Mouse (Mus musculus): Measurements from ENCODE around the gene Gm20388. TPM values are rescaled to one million over a fixed set of nuclear protein-coding genes. Genes with fewer than 3 reads are reported as not detected.
"Not testable (repeated sequence)": the region's sequence is repeated elsewhere in the genome, so short reads cannot be mapped to it uniquely, and the experiment has no call there.

The Gm20388 gene
- total RNA-seq, 1 experiment: 27.0 TPM

DNA sequence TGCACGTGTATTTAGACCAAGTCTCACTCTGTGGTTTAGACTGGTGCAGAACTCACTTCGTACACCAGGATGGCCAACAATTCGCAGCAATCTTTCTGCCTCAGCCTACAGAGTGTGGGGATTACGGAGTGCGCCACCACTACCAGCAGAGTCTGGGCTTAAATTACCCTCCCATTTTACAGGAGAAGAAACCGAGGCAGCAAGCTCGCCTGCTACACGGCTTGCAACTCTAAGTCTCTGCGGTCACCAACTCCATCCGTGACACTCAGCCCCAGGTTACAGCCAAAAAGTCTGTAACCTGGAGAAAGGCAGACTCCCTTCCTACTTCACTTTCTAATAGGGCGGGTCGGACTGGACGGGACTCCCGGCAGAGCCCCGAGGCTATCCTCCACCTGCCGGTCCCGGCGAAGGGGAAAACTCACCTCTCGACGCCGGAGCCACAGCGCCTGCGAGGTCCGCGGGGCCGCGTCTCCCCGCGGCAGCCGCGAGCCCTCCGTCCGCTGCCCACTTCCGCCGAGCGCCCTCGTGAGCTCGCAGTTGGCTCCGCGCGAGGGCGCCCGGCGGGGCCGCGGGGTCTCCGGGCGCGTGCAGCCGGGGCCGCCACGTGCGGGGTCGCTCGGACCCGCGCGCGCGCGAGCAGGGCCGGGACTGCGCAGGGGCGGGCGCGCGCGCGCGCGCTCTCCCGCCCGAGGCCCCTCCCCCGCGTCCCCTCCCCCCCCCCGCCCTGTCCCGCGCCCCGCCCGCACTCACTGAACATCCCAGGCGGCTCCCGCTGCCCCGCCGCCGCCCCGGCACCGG is 4110.0 kb downstream of the Gm20388 start:
- Histone ChIP-seq H3K4me1 (ENCODE audit: control insufficient read depth in 2 of 2, insufficient read depth in 2 of 2, low read length in 2 of 2, poor library complexity in 1 of 2) (peaks cover 6 to 8% of the 10 kb centered on the region in 2 experiments), H3K27ac (ENCODE audit: insufficient read depth, low read depth, low read length, poor library complexity, severe bottlenecking) (peak overlapping the region; percentile 98), H3K4me3 (ENCODE audit: insufficient read depth in 1 of 2, low read depth in 1 of 2, low read length in 2 of 2, poor library complexity in 1 of 2, severe bottlenecking in 1 of 2) (peak overlapping the region; percentile 98 to 99), H3K9ac (ENCODE audit: insufficient read depth, low read depth, low read length, poor library complexity, severe bottlenecking) (peak overlapping the region; percentile 99), H3K36me3 (ENCODE audit: control insufficient read depth, insufficient read depth, low read length, poor library complexity, severe bottlenecking) (peaks cover 11% of the 10 kb centered on the region), H3K9me3 (ENCODE audit: control insufficient read depth, insufficient read depth, low read depth, low read length) (no peaks in the 10 kb centered on the region)
- in situ Hi-C loops (cut with MboI; ENCODE audit: low sequenced_read_pairs in 2 of 2, unreplicated experiment in 2 of 2): no loop called here
- TF ChIP-seq ZC3H11A (IDR thresholded peaks at IDR 0.05; ENCODE audit: borderline replicate concordance, low read depth, low read length) (no peak), HCFC1 (IDR thresholded peaks at IDR 0.05; ENCODE audit: borderline replicate concordance, insufficient read depth, low read length) (no peak), MAFK (IDR thresholded peaks at IDR 0.05; ENCODE audit: insufficient read depth, low read depth, low read length) (no peak), ZNF384 (IDR thresholded peaks at IDR 0.05; ENCODE audit: low read depth, low read length) (no peak), CHD2 (IDR thresholded peaks at IDR 0.05; ENCODE audit: low read depth, low read length) (no peak)
- DNase-seq (ENCODE audit: low read depth, low spot score): peak; percentile 31

DNA sequence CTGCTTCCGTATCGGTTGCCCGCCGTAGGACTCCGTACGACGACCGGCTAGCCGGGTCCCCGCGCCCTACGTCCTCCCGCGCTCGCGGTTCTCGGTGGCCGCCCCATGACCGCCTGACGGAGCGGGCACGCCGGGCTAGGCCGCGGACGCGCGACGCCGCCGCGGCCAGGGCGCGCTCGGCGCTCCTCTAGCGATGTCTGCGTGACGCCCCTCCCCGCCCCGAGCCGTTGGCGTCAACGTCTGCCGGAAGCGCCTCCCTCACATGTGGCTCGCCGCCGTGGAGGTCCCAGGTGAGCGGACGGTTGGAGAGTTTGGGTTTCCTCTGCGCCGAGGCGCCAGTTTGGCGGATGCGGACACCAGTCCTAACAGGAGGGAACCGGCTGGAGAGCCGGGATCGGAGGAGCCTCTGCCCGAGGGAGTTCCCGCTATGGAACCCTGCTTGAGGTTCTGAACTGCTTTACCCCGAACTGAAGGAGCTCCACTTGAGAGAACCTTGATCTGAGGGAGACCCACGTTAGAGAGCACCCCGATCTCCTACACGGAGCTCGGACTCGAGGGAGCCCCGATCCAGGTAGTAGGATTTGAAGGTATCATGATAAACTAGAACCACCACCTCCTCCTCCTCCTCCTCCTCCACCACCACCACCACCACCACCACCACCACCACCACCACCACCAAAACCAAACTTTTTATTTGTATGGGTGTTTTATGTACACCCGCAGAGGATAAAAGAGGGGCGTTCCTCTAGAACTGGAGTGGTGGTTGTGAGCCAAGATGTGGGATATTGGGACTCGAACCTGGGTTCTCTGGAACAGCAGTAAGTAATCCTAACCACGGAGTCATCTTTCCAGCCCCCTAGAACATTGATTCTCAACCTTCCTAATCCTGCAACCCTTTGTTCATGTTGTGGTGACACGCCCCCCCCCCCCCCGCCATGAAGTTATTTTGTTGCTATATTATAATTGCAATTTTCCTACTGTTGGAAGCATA is 4110.9 kb downstream of the Gm20388 start, which contains the start of the genes Taf5l and Urb2:
Gene Taf5l, minus strand, starts transcription at position 161 of the 991 bp plus-strand sequence.
Gene Urb2, plus strand, starts transcription at position 272 of the 991 bp plus-strand sequence.
- Histone ChIP-seq H3K4me3 (ENCODE audit: insufficient read depth in 1 of 2, low read depth in 1 of 2, low read length in 2 of 2, poor library complexity in 1 of 2, severe bottlenecking in 1 of 2) (peak within 1 kb of the TSS; percentile 98 to 99), H3K9me3 (ENCODE audit: control insufficient read depth, insufficient read depth, low read depth, low read length) (no peaks in the 10 kb centered on the region), H3K27ac (ENCODE audit: insufficient read depth, low read depth, low read length, poor library complexity, severe bottlenecking) (peak within 1 kb of the TSS; percentile 98), H3K36me3 (ENCODE audit: control insufficient read depth, insufficient read depth, low read length, poor library complexity, severe bottlenecking) (peaks cover 12% of the 10 kb centered on the region), H3K4me1 (ENCODE audit: control insufficient read depth in 2 of 2, insufficient read depth in 2 of 2, low read length in 2 of 2, poor library complexity in 1 of 2) (peaks cover 6 to 8% of the 10 kb centered on the region in 2 experiments), H3K9ac (ENCODE audit: insufficient read depth, low read depth, low read length, poor library complexity, severe bottlenecking) (peak within 1 kb of the TSS; percentile 99)
- TF ChIP-seq ZC3H11A (IDR thresholded peaks at IDR 0.05; ENCODE audit: borderline replicate concordance, low read depth, low read length) (no peak), HCFC1 (IDR thresholded peaks at IDR 0.05; ENCODE audit: borderline replicate concordance, insufficient read depth, low read length) (peak; percentile 78; the same call in 1 of the 2 replicates)
- in situ Hi-C loops (cut with MboI; ENCODE audit: low sequenced_read_pairs in 2 of 2, unreplicated experiment in 2 of 2): no loop called here
- peak; percentile 76 for DNase-seq (ENCODE audit: low read depth, low spot score)

DNA sequence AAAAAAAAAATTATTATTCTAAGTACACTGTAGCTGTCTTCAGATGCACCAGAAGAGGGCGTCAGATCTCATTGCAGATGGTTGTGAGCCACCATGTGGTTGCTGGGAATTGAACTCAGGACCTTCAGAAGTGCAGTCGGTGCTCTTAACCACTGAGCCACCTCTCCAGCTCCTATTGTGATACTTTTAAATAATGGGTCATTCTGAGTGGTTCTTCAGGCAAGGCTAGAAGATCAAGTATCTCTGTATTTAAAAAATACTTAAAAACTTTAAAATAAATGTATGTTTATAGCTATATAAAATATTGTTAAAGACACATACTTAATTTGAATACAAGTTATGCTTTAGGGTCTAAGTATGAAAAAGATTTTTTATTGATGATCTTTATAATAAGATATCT is 4115.6 kb downstream of the Gm20388 start:
- H3K36me3 ChIP-seq (ENCODE audit: control insufficient read depth, insufficient read depth, low read length, poor library complexity, severe bottlenecking): peaks cover 45% of the 10 kb centered on the region
- DNase-seq (ENCODE audit: low read depth, low spot score); H3K27ac ChIP-seq (ENCODE audit: insufficient read depth, low read depth, low read length, poor library complexity, severe bottlenecking); H3K4me3 ChIP-seq (ENCODE audit: insufficient read depth in 1 of 2, low read depth in 1 of 2, low read length in 2 of 2, poor library complexity in 1 of 2, severe bottlenecking in 1 of 2); H3K9ac ChIP-seq (ENCODE audit: insufficient read depth, low read depth, low read length, poor library complexity, severe bottlenecking); in situ Hi-C loops (cut with MboI; ENCODE audit: low sequenced_read_pairs in 2 of 2, unreplicated experiment in 2 of 2); H3K9me3 ChIP-seq (ENCODE audit: control insufficient read depth, insufficient read depth, low read depth, low read length); H3K4me1 ChIP-seq (ENCODE audit: control insufficient read depth in 2 of 2, insufficient read depth in 2 of 2, low read length in 2 of 2, poor library complexity in 1 of 2): not testable (repeated sequence)

DNA sequence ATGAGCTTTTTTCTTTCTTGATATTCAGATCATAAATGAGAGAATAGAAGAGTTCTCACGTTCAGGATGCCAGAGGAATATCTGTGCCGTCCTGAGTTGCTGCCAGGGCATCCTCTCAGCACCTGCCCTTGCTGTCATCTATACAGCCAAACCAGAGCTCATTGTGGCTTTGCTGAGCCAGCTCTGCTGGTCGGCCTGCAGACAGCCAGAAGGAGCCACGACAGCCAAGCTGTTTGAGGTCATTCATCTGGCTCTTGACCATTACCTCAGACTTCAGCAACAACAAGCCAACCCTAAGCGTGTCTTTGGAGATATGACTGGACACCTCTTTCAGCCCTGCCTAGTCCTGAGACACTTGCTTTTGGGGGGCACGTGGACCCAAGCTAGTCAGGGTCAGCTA is 4117.2 kb downstream of the Gm20388 start:
- Histone ChIP-seq H3K4me3 (ENCODE audit: insufficient read depth in 1 of 2, low read depth in 1 of 2, low read length in 2 of 2, poor library complexity in 1 of 2, severe bottlenecking in 1 of 2) (no peak overlapping the region), H3K9me3 (ENCODE audit: control insufficient read depth, insufficient read depth, low read depth, low read length) (no peaks in the 10 kb centered on the region), H3K27ac (ENCODE audit: insufficient read depth, low read depth, low read length, poor library complexity, severe bottlenecking) (no peak overlapping the region), H3K36me3 (ENCODE audit: control insufficient read depth, insufficient read depth, low read length, poor library complexity, severe bottlenecking) (peaks cover 47% of the 10 kb centered on the region), H3K4me1 (ENCODE audit: control insufficient read depth in 2 of 2, insufficient read depth in 2 of 2, low read length in 2 of 2, poor library complexity in 1 of 2) (no peaks in the 10 kb centered on the region), H3K9ac (ENCODE audit: insufficient read depth, low read depth, low read length, poor library complexity, severe bottlenecking) (no peak overlapping the region)
- in situ Hi-C loops (cut with MboI; ENCODE audit: low sequenced_read_pairs in 2 of 2, unreplicated experiment in 2 of 2): no loop called here
- TF ChIP-seq MAFK (IDR thresholded peaks at IDR 0.05; ENCODE audit: insufficient read depth, low read depth, low read length) (no peak), ZC3H11A (IDR thresholded peaks at IDR 0.05; ENCODE audit: borderline replicate concordance, low read depth, low read length) (no peak), HCFC1 (IDR thresholded peaks at IDR 0.05; ENCODE audit: borderline replicate concordance, insufficient read depth, low read length) (no peak), CHD2 (IDR thresholded peaks at IDR 0.05; ENCODE audit: low read depth, low read length) (no peak), ZNF384 (IDR thresholded peaks at IDR 0.05; ENCODE audit: low read depth, low read length) (no peak)
- no peak for DNase-seq (ENCODE audit: low read depth, low spot score)
